Mouse (Mus musculus): Measurements from ENCODE around the gene Gpr146. TPM values are rescaled to one million over a fixed set of nuclear protein-coding genes. Genes with fewer than 3 reads are reported as not detected.

The Gpr146 gene
- polyA plus RNA-seq, 1 experiment from 2014 or later, result 6.6 TPM

- ATAC-seq (ENCODE audit: low read depth), result no peak
- no peaks in the 10 kb centered on the region for H3K27me3 ChIP-seq (ENCODE audit: control insufficient read depth, insufficient read depth, low read depth, low read length)
- no peaks in the 10 kb centered on the region; the same call in 1 of the 2 replicates for H3K36me3 ChIP-seq (ENCODE audit: control insufficient read depth, insufficient read depth, low read length)
- no peak overlapping the region for H3K4me2 ChIP-seq (ENCODE audit: low read depth, low read length)
- no peak overlapping the region for H3K4me3 ChIP-seq (ENCODE audit: low read length)
- H3K9ac ChIP-seq (ENCODE audit: low read length), result no peak overlapping the region
- H3K27ac ChIP-seq (ENCODE audit: low read length), result no peak overlapping the region
- no peaks in the 10 kb centered on the region for H3K9me3 ChIP-seq (ENCODE audit: control insufficient read depth, low read length)
- 86% methylated on average over 9 of the region's 9 CpGs for whole genome bisulfite sequencing
- peaks cover 32% of the 10 kb centered on the region for H3K4me1 ChIP-seq (replicated peaks; ENCODE audit: control insufficient read depth, insufficient read depth, low read length)
Measured at GRCm38 (mm10) chr5:139427001-139427400, 49.5 kb downstream of the Gpr146 start.

DNA sequence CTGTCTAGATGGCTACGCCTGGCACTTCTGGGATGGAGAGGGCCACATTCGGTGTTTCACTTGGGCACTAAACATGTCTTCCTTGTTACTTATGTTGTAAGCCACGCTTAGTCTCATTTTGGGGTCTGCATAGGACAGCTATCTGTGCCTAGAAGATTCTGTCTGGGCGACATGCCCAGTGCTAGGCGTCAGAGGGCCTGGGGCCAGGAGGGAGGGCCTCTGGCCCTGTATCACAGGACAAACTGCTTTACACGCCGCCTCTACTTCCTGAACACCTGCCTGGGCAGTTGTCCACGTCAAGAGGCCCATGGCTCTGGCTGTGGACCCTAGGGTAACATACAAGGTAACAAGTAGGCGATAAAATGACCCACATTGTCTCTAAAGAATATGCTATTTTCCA is 50.5 kb downstream of the Gpr146 start:
- Histone ChIP-seq H3K9ac (ENCODE audit: low read length) (no peak overlapping the region), H3K4me3 (ENCODE audit: low read length) (no peak overlapping the region), H3K27me3 (ENCODE audit: control insufficient read depth, insufficient read depth, low read depth, low read length) (no peaks in the 10 kb centered on the region), H3K27ac (ENCODE audit: low read length) (peak overlapping the region; percentile 53), H3K9me3 (ENCODE audit: control insufficient read depth, low read length) (no peaks in the 10 kb centered on the region), H3K36me3 (ENCODE audit: control insufficient read depth, insufficient read depth, low read length) (no peaks in the 10 kb centered on the region; the same call in 1 of the 2 replicates), H3K4me1 (replicated peaks; ENCODE audit: control insufficient read depth, insufficient read depth, low read length) (peaks cover 24% of the 10 kb centered on the region), H3K4me2 (ENCODE audit: low read depth, low read length) (no peak overlapping the region)
- WGBS, result 35% methylated on average over 9 of the region's 9 CpGs
- peak; percentile 77 for ATAC-seq (ENCODE audit: low read depth)

DNA sequence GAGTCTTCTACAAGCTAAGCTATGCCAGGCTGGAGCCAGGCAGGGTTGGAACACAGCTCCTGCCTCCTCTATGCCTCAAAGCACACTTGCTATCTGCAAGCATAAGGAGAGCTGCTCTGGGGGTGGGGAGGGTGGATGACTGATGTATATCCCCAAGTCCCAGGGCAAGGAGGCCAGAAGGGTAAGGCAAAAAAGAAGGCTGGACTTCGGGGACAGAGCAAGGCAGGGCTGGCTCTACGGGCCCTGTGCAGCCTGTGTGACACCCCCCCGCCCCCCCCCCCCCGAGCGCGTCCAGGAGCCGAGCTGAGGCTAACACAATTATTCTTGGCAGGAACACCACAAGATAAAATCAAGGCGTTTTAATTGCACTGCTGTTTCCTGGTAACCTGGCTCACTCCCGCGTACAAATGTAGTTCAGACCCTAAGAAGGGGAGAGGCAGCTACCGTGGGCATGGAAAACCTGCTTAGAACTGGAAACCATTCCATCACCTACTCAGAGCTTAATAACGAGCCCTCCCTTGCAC is 52.4 kb downstream of the Gpr146 start:
- ATAC-seq (ENCODE audit: low read depth), result no peak
- Histone ChIP-seq H3K4me3 (ENCODE audit: low read length) (no peak overlapping the region), H3K9me3 (ENCODE audit: control insufficient read depth, low read length) (no peaks in the 10 kb centered on the region), H3K27ac (ENCODE audit: low read length) (no peak overlapping the region), H3K27me3 (ENCODE audit: control insufficient read depth, insufficient read depth, low read depth, low read length) (no peaks in the 10 kb centered on the region), H3K4me1 (replicated peaks; ENCODE audit: control insufficient read depth, insufficient read depth, low read length) (peaks cover 22% of the 10 kb centered on the region), H3K36me3 (ENCODE audit: control insufficient read depth, insufficient read depth, low read length) (no peaks in the 10 kb centered on the region; the same call in 1 of the 2 replicates), H3K4me2 (ENCODE audit: low read depth, low read length) (no peak overlapping the region), H3K9ac (ENCODE audit: low read length) (no peak overlapping the region)
- WGBS, result 25% methylated on average over 12 of the region's 12 CpGs

DNA sequence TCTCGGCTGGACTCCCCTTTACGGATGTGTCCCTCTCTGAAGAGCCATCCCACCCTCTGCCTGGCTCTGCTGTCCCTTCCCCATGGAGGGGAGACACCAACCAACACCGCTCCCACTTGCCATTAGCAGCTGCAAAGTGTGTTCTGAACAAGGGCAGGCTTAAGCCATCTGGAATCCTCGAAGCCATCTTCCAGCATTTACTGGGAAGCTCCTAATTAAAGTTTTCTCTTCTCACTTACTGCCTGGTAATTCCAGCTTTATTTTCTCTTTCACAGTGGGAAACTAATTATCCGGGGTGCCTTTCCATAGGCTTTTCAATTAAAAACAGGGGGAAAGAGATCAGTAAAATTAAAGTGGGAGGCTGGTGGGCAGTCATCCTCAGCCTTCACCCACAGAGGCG is 54.8 kb downstream of the Gpr146 start:
- no peak for ATAC-seq (ENCODE audit: low read depth)
- Histone ChIP-seq H3K27me3 (ENCODE audit: control insufficient read depth, insufficient read depth, low read depth, low read length) (no peaks in the 10 kb centered on the region), H3K4me1 (replicated peaks; ENCODE audit: control insufficient read depth, insufficient read depth, low read length) (peaks cover 22% of the 10 kb centered on the region), H3K4me2 (ENCODE audit: low read depth, low read length) (no peak overlapping the region), H3K4me3 (ENCODE audit: low read length) (no peak overlapping the region), H3K9me3 (ENCODE audit: control insufficient read depth, low read length) (no peaks in the 10 kb centered on the region), H3K27ac (ENCODE audit: low read length) (no peak overlapping the region), H3K9ac (ENCODE audit: low read length) (no peak overlapping the region), H3K36me3 (ENCODE audit: control insufficient read depth, insufficient read depth, low read length) (no peaks in the 10 kb centered on the region)
- WGBS, result 82% methylated on average over 6 of the region's 6 CpGs

- Histone ChIP-seq H3K4me2 (ENCODE audit: low read depth, low read length) (no peak overlapping the region), H3K36me3 (ENCODE audit: control insufficient read depth, insufficient read depth, low read length) (no peaks in the 10 kb centered on the region), H3K9me3 (ENCODE audit: control insufficient read depth, low read length) (no peaks in the 10 kb centered on the region), H3K9ac (ENCODE audit: low read length) (no peak overlapping the region), H3K27me3 (ENCODE audit: control insufficient read depth, insufficient read depth, low read depth, low read length) (no peaks in the 10 kb centered on the region), H3K27ac (ENCODE audit: low read length) (no peak overlapping the region), H3K4me3 (ENCODE audit: low read length) (no peak overlapping the region), H3K4me1 (replicated peaks; ENCODE audit: control insufficient read depth, insufficient read depth, low read length) (peaks cover 18% of the 10 kb centered on the region)
- no peak for ATAC-seq (ENCODE audit: low read depth)
- WGBS, result 73% methylated on average over 7 of the region's 7 CpGs
Measured at GRCm38 (mm10) chr5:139432747-139433508, 55.4 kb downstream of the Gpr146 start.

DNA sequence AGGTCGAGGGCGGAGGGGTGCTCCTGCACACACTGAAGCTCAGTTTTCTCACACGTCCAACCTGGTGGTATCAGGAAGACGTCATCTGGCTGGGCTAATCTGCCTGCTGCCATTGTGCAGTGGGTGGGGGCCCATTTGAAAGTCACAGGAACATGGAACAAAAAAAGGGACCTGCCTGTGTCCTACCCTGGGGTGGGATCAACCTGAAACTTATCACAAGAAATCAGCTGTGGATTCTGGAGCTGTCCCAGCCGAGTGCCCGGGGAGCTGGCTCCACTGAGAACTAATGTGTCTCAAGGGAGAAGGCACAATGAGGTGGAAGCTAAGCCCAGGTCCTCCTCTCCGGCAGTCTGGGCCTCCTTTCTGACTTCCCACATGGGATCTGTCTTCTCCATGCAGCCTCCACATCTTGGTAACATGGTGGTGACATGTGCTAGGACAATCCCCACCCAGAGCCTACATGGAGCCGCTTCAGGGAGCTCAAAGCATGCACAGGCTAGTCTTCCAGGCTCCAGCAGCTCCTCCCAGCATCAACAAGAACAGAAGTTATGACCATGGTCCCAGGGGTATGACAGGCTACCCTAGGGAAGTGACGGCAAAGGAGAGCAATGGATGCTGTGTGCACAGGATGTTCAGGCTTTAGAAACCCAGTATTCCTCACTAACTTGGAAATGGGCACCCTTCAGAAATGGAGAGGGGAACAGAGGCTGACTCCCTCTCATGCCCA is 56.5 kb downstream of the Gpr146 start:
- H3K36me3 ChIP-seq (ENCODE audit: control insufficient read depth, insufficient read depth, low read length), result no peaks in the 10 kb centered on the region
- no peaks in the 10 kb centered on the region for H3K9me3 ChIP-seq (ENCODE audit: control insufficient read depth, low read length)
- ATAC-seq (ENCODE audit: low read depth), result no peak
- H3K9ac ChIP-seq (ENCODE audit: low read length), result no peak overlapping the region
- no peak overlapping the region for H3K27ac ChIP-seq (ENCODE audit: low read length)
- H3K4me1 ChIP-seq (replicated peaks; ENCODE audit: control insufficient read depth, insufficient read depth, low read length), result peaks cover 11% of the 10 kb centered on the region; the same call in 1 of the 2 replicates
- no peak overlapping the region for H3K4me3 ChIP-seq (ENCODE audit: low read length)
- 73% methylated on average over 9 of the region's 9 CpGs for WGBS
- H3K4me2 ChIP-seq (ENCODE audit: low read depth, low read length), result no peak overlapping the region
- H3K27me3 ChIP-seq (ENCODE audit: control insufficient read depth, insufficient read depth, low read depth, low read length), result no peaks in the 10 kb centered on the region

- Histone ChIP-seq H3K4me2 (ENCODE audit: low read depth, low read length) (no peak overlapping the region), H3K4me3 (ENCODE audit: low read length) (no peak overlapping the region), H3K9ac (ENCODE audit: low read length) (no peak overlapping the region), H3K36me3 (ENCODE audit: control insufficient read depth, insufficient read depth, low read length) (no peaks in the 10 kb centered on the region), H3K27ac (ENCODE audit: low read length) (no peak overlapping the region), H3K4me1 (replicated peaks; ENCODE audit: control insufficient read depth, insufficient read depth, low read length) (peaks cover 9% of the 10 kb centered on the region; the same call in 1 of the 2 replicates), H3K27me3 (ENCODE audit: control insufficient read depth, insufficient read depth, low read depth, low read length) (no peaks in the 10 kb centered on the region), H3K9me3 (ENCODE audit: control insufficient read depth, low read length) (no peaks in the 10 kb centered on the region)
- ATAC-seq (ENCODE audit: low read depth), result peak; percentile 29; the same call in 1 of the 2 replicates
- WGBS, result 37% methylated on average over 8 of the region's 8 CpGs
Measured at GRCm38 (mm10) chr5:139434940-139435339, 57.4 kb downstream of the Gpr146 start.

- whole genome bisulfite sequencing, result 90% methylated on average over 4 of the region's 4 CpGs
- no peaks in the 10 kb centered on the region for H3K9me3 ChIP-seq (ENCODE audit: control insufficient read depth, low read length)
- H3K27ac ChIP-seq (ENCODE audit: low read length), result no peak overlapping the region
- H3K4me1 ChIP-seq (replicated peaks; ENCODE audit: control insufficient read depth, insufficient read depth, low read length), result peaks cover 12% of the 10 kb centered on the region
- H3K9ac ChIP-seq (ENCODE audit: low read length), result no peak overlapping the region
- H3K27me3 ChIP-seq (ENCODE audit: control insufficient read depth, insufficient read depth, low read depth, low read length), result no peaks in the 10 kb centered on the region
- no peak for ATAC-seq (ENCODE audit: low read depth)
- no peaks in the 10 kb centered on the region for H3K36me3 ChIP-seq (ENCODE audit: control insufficient read depth, insufficient read depth, low read length)
- no peak overlapping the region for H3K4me2 ChIP-seq (ENCODE audit: low read depth, low read length)
- no peak overlapping the region for H3K4me3 ChIP-seq (ENCODE audit: low read length)
Measured at GRCm38 (mm10) chr5:139437769-139438168, 60.3 kb downstream of the Gpr146 start.

GRCm38 (mm10) chr5:139438440-139438839 is 60.9 kb downstream of the Gpr146 start:
- H3K27ac ChIP-seq (ENCODE audit: low read length), result no peak overlapping the region
- no peak overlapping the region for H3K4me2 ChIP-seq (ENCODE audit: low read depth, low read length)
- H3K27me3 ChIP-seq (ENCODE audit: control insufficient read depth, insufficient read depth, low read depth, low read length), result no peaks in the 10 kb centered on the region
- WGBS, result 81% methylated on average over 12 of the region's 12 CpGs
- H3K4me3 ChIP-seq (ENCODE audit: low read length), result no peak overlapping the region
- H3K9me3 ChIP-seq (ENCODE audit: control insufficient read depth, low read length), result no peaks in the 10 kb centered on the region
- H3K4me1 ChIP-seq (replicated peaks; ENCODE audit: control insufficient read depth, insufficient read depth, low read length), result peaks cover 15% of the 10 kb centered on the region
- H3K36me3 ChIP-seq (ENCODE audit: control insufficient read depth, insufficient read depth, low read length), result no peaks in the 10 kb centered on the region
- H3K9ac ChIP-seq (ENCODE audit: low read length), result no peak overlapping the region
- no peak for ATAC-seq (ENCODE audit: low read depth)
